Mouse (Mus musculus): ENCODE results near the gene Opa3. TPM values are rescaled to one million over a fixed set of nuclear protein-coding genes. Genes with fewer than 3 reads are reported as not detected.

Opa3 gene
- polyA plus RNA-seq, 3 experiments from 2014 or later, result 14.3 to 20.8 (median 16.6) TPM

Other genes with a start within 250 kb of the Opa3 start
- gene Nanos2, start 240.9 kb upstream of the Opa3 start, polyA plus RNA-seq (2017; shearing (Covaris generic)), result not detected
- gene Mypop, start 237.1 kb upstream of the Opa3 start, polyA plus RNA-seq (2017; shearing (Covaris generic)), result 1 to 10 TPM; 2.1 to 2.7 (median 2.6) TPM
- 1 to 10 TPM; 1.1 to 2.6 (median 1.9) TPM for gene Irf2bp1, start 224.3 kb upstream of the Opa3 start, polyA plus RNA-seq (2017; shearing (Covaris generic))
- not detected for gene Foxa3, start 204.8 kb upstream of the Opa3 start, polyA plus RNA-seq (2017; shearing (Covaris generic))
- 10 to 100 TPM in 1 of 3 experiments, 1 to 10 TPM in 2; 8.2 to 12.2 (median 9.2) TPM for gene Sympk, start 204.0 kb upstream of the Opa3 start, polyA plus RNA-seq (2017; shearing (Covaris generic))
- not detected for gene Rsph6a, start 173.6 kb upstream of the Opa3 start, polyA plus RNA-seq (2017; shearing (Covaris generic))
- under 1 TPM in 1 of 3 experiments, not detected in 2; 0.27 TPM for gene Dmwd, start 152.1 kb upstream of the Opa3 start, polyA plus RNA-seq (2017; shearing (Covaris generic))
- not detected for gene Dmpk, start 144.5 kb upstream of the Opa3 start, polyA plus RNA-seq (2017; shearing (Covaris generic))
- gene Six5, start 133.7 kb upstream of the Opa3 start, polyA plus RNA-seq (2017; shearing (Covaris generic)), result 1 to 10 TPM in 2 of 3 experiments, under 1 TPM in 1; 0.15 to 1.2 (median 1.0) TPM
- gene Gm4969, start 110.0 kb upstream of the Opa3 start, polyA plus RNA-seq (2017; shearing (Covaris generic)), result under 1 TPM in 1 of 3 experiments, not detected in 2; 0.11 TPM
- gene Fbxo46, start 108.5 kb upstream of the Opa3 start, polyA plus RNA-seq (2017; shearing (Covaris generic)), result 10 to 100 TPM; 18.3 to 20.6 (median 20.0) TPM
- 10 to 100 TPM in 1 of 3 experiments, 1 to 10 TPM in 2; 7.7 to 10.0 (median 8.5) TPM for gene Qpctl, start 79.0 kb upstream of the Opa3 start, polyA plus RNA-seq (2017; shearing (Covaris generic))
- 10 to 100 TPM; 73.5 to 94.3 (median 75.9) TPM for gene Snrpd2, start 78.6 kb upstream of the Opa3 start, polyA plus RNA-seq (2017; shearing (Covaris generic))
- gene Gipr, start 62.2 kb upstream of the Opa3 start, polyA plus RNA-seq (2017; shearing (Covaris generic)), result not detected
- gene Eml2, start 51.9 kb upstream of the Opa3 start, polyA plus RNA-seq (2017; shearing (Covaris generic)), result 10 to 100 TPM; 10.2 to 16.5 (median 16.5) TPM
- under 1 TPM in 1 of 3 experiments, not detected in 2; 0.13 TPM for gene Gpr4, start 15.8 kb upstream of the Opa3 start, polyA plus RNA-seq (2017; shearing (Covaris generic))
- gene Vasp, start 43.5 kb downstream of the Opa3 start, polyA plus RNA-seq (2017; shearing (Covaris generic)), result 100 to 1,000 TPM in 1 of 3 experiments, 10 to 100 TPM in 2; 74.0 to 103 (median 94.6) TPM
- 1 to 10 TPM in 2 of 3 experiments, under 1 TPM in 1; 0.74 to 3.1 (median 2.1) TPM for gene Ppm1n, start 51.7 kb downstream of the Opa3 start, polyA plus RNA-seq (2017; shearing (Covaris generic))
- not detected for gene Rtn2, start 54.3 kb downstream of the Opa3 start, polyA plus RNA-seq (2017; shearing (Covaris generic))
- 1 to 10 TPM in 2 of 3 experiments, under 1 TPM in 1; 0.98 to 8.0 (median 2.0) TPM for gene Fosb, start 81.7 kb downstream of the Opa3 start, polyA plus RNA-seq (2017; shearing (Covaris generic))
- gene Ercc1, start 116.4 kb downstream of the Opa3 start, polyA plus RNA-seq (2017; shearing (Covaris generic)), result 10 to 100 TPM; 51.1 to 68.7 (median 55.2) TPM
- 10 to 100 TPM in 2 of 3 experiments, 1 to 10 TPM in 1; 8.9 to 22.4 (median 17.6) TPM for gene Cd3eap, start 131.1 kb downstream of the Opa3 start, polyA plus RNA-seq (2017; shearing (Covaris generic))
- not detected for gene Ppp1r13l, start 131.4 kb downstream of the Opa3 start, polyA plus RNA-seq (2017; shearing (Covaris generic))
- gene Ercc2, start 153.7 kb downstream of the Opa3 start, polyA plus RNA-seq (2017; shearing (Covaris generic)), result 10 to 100 TPM in 2 of 3 experiments, 1 to 10 TPM in 1; 7.8 to 10.9 (median 10.8) TPM
- 1 to 10 TPM; 1.5 to 4.8 (median 2.7) TPM for gene Klc3, start 175.8 kb downstream of the Opa3 start, polyA plus RNA-seq (2017; shearing (Covaris generic))
- under 1 TPM in 1 of 3 experiments, not detected in 2; 0.25 TPM for gene Ckm, start 176.4 kb downstream of the Opa3 start, polyA plus RNA-seq (2017; shearing (Covaris generic))
- 1 to 10 TPM in 1 of 3 experiments, under 1 TPM in 2; 0.87 to 1.3 (median 0.89) TPM for gene Mark4, start 230.5 kb downstream of the Opa3 start, polyA plus RNA-seq (2017; shearing (Covaris generic))
- gene Exoc3l2, start 235.0 kb downstream of the Opa3 start, polyA plus RNA-seq (2017; shearing (Covaris generic)), result not detected